Mouse (Mus musculus): ENCODE measurements around the gene Zbtb22.

DNA sequence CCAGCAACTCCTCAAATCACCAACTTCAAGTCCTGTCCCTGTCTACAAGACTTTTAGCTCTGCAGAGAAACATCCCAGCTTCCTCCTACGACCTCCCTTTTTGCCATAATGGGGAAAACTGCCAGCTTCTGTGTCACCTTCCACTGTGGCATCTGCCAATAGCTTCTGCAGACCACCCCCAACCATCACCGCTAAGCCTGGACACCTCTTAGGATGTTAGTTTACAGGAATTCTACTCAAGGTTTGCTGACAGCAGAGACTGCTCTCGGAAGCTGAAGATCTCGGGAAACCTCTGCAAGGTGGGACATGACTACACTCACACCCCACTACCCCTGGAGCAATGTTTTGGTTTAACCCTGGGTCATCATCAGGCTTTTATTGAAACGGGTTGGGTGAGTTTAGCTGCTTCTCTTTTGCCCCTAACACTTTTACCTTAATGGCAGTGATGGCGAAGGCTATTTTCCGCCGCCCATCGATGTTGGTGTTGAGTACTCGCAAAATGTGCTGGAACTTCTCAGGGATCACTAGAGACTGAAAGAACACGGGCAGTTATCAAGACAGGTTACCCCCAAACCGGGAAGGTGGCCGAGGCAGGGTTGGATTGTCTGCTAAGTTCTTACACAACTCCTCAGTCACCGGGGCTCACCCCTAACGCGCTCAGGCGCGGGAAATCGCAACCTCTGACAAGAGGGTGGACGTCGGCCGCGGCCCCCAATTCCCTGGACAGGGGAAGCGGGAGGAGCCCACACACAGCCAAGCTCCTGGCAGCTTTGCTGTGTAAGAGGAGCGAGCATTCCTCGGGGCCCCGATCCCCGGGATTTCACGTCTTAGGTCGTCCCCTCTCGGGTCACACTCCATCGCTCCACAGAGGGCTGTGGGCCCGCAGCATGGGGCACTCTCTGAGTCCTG lies 39.2 kb downstream of the Zbtb22 start:
- TF ChIP-seq CTCF (IDR thresholded peaks at IDR 0.05; ENCODE audit: low read depth) (no peak), EP300 (IDR thresholded peaks at IDR 0.05; ENCODE audit: low read depth) (no peak; the same call in 1 of the 2 replicates)

Data from heart, postnatal 0 days (tissue).